Mouse (Mus musculus) left cerebral cortex, postnatal 14 days (tissue): ENCODE results near the gene Vnn3. TPM values are rescaled to one million over a fixed set of nuclear protein-coding genes. Genes with fewer than 3 reads are reported as not detected.

Experiments used
- DNase-seq, 2 experiments: peaks; one replicate each; pipeline ENCODE4 v3.0.0; 2021 to 2022; ENCODE audit warnings: low spot score in 2 of 2, mixed read lengths in 1 of 2
- intact Hi-C: fragments of 180-260 bp; cut with DNase I; formaldehyde crosslinking; loops from one replicate; pipeline ENCODE4 v1.15.1; 2025
- long read RNA-seq, 2 experiments: library from polyadenylated mRNA; stranded (forward); transcript quantifications; one replicate each; pipeline ENCODE4 v2.0.0; 2021
- total RNA-seq, 2 experiments: library from RNA; stranded (reverse); gene quantifications; 2 replicates each; pipeline ENCODE4 v1.2.3; 2021

Vnn3 gene
- total RNA-seq: under 1 TPM in 1 of 2 experiments, not detected in 1; 0.19 TPM
- long read RNA-seq, experiment 1: 0 reads
- long read RNA-seq, experiment 2: 0 reads

DNA sequence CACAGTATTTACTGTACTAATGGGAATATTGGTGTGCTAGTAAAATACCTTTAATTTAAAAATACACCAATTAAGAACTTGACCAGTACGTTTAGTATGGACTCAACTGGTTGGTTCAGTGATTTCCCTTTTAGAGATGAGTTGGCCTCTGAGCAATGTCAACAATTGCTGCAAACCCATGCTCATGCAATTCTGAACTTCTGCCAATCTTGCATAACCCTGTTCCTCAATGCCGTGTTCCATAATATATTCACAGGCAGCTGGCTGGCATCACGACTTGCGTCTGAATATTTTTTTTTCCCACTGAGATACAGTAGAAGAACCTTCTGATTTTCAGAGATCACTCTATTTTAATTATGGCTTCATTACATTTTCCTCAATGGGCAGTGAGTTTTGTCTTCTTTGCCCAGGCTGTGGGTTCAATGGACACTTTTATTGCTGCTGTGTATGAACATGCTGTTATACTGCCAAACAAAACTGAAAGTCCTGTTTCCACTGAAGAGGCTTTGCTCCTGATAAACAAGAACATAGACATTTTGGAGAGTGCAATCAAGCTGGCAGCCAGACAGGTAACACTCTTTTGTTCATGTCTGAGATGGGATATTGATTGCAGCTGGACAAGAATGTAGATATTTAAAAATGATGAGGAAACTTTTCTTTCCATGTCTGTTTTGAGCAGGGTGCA, at the start of gene Vnn3:
Gene Vnn3 (plus strand): TSS at position 235 of the 685 bp plus-strand sequence.
- no peak for DNase-seq
- intact Hi-C loops: no loop called here

GRCm38 (mm10) chr10:23802911-23803310, 48.4 kb upstream of the Vnn3 start:
- intact Hi-C loops: no loop called here
- DNase-seq: no peak

DNA sequence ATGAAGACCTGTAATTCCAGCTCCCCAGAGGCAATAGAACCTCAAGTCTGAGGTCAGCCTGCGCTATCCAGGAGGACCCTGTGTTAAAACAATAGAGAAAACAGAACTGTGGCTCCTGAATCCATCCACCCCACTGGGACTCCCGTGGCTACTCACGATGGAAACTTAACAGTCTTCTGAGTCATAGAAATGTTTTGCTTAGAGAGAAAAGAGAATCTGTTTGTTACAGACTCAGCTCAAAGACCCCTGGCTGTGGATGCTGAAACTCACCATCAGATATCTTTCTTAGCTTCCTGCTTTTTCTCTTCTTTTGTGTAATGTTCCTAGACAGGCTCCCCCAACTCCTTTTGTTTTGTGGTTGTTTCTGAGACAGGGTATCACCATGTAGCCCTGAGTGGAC, 46.6 kb upstream of the Vnn3 start:
- intact Hi-C loops: no loop called here

GRCm38 (mm10) chr10:23806201-23806600, 45.1 kb upstream of the Vnn3 start:
- no peak for DNase-seq
- intact Hi-C loops: no loop called here

More for the DNA sequence above, 46.6 kb upstream of the Vnn3 start:
- no peak for DNase-seq

DNA sequence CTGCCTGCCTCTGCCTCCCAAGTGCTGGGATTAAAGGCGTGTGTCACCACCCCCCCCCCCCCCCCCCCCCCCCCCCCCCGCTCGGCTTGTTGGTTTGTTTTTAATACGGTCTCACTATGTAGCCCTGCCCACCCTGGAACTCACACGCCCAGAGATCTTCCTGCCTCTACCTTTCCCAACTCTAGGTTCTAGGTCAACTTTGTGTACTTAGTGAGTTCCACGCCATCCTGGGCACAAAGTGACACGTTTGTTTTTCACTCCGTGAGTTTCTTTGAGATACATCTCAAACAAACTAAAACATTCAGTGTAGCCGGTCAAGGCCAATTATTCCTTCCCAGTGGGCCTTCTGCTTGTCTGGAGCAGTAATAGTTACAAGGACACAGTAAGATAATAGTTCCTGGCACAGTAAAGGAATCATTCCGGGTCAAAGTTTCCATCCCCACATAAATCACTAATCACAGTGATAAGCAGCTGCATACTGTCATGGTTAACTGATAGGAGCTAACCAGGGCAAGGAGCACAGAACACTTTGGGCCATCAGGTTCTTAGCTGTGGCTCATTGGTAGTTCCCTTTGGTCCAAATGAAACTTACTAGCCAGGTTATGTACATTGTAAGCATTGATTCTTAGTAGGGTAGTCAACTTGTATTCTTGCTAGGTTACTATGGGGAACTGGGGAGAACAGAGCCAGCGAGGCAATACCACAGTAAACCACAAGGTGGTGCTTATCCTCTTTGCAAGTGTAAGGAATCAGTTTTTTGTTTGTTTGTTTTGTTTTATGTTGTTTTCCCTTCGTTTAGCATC, 39.4 kb upstream of the Vnn3 start:
- intact Hi-C loops: loop anchor here (10.0 kb wide), 2 partner anchors 173 to 493 kb away; partner anchors contain the start of gene Taar6

GRCm38 (mm10) chr10:23812438-23812759, 38.9 kb upstream of the Vnn3 start:
- intact Hi-C loops: loop anchor here (10.0 kb wide), 2 partner anchors 172 to 492 kb away; partner anchors contain the start of gene Taar6
- DNase-seq: no peak

More for the DNA sequence above, 39.4 kb upstream of the Vnn3 start:
- DNase-seq: peak; percentile 63 to 80

DNA sequence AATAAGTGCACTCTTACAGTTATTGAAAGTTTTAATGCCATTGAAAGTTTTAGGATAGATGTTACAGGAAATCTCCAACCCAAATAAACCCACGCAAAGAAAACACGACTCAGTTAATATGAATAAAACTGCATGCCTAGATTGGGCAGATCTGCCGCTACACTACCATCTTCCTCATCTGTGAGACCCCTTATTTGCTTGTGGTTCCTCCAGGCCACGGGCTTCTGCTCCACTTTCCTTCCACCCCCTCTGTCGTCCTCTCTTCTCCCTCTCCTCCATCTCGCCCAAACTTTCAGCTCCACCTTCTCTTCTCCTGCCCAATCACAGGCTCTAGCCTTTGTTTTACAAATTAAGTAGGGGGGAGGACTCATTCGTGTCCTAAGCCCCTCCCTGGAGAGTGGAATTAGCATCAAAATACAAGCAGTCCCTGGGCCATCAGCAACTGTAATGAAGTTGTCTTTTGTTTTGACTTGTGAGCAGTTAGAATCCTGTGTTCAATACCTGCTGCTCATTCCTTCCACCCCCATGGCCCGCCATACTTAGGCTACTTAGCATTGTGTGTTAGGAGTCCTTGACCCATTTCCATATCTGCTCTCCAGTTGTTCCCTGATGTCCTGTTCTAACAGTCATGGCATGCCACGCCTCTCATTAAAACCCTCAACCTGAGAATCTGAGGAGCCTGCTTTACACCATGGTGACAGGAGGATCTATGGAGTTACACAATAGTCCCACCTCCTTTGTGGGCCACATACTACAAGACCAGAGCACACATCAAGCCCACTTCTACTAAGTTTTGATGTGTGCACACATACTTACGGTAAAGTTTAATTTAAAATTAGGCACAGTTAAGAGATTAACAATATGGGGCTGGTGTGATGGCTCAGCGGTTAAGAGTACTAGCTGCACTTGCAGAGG, 38.2 kb upstream of the Vnn3 start:
- intact Hi-C loops: loop anchor here (10.0 kb wide), 2 partner anchors 172 to 492 kb away; partner anchors contain the start of gene Taar6
- no peak for DNase-seq

GRCm38 (mm10) chr10:23815168-23815567, 36.1 kb upstream of the Vnn3 start:
- peak; percentile 86 to 91 for DNase-seq
- intact Hi-C loops: loop anchor here (2.0 to 10.0 kb wide), 3 partner anchors 170 to 490 kb away; partner anchors contain the start of gene Taar6

DNA sequence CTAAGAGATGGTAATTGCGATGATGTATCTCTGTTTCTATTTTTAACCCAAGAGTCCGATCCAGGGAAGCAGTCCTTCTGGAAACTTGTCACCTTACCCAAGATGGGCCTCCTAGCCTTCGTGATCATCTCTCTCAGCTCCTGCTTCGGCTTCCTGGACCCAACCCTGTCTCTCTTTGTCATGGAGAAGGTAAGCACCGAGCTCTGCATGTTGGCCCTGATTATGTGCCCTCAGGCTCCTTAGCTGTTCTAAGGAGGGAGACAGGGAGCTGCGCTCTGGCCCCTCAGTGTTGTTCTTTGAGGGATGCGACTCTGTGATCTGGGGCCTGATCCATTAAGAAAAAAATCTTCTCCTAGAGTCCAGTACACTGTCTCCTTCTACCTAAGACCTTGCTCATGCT, 35.0 kb upstream of the Vnn3 start:
- DNase-seq: no peak
- intact Hi-C loops: loop anchor here (10.0 kb wide), 2 partner anchors 169 to 489 kb away; partner anchors contain the start of gene Taar6

- no peak for DNase-seq
- intact Hi-C loops: no loop called here
These were observed 24.7 kb upstream of the Vnn3 start for GRCm38 (mm10) chr10:23826516-23826915.

DNA sequence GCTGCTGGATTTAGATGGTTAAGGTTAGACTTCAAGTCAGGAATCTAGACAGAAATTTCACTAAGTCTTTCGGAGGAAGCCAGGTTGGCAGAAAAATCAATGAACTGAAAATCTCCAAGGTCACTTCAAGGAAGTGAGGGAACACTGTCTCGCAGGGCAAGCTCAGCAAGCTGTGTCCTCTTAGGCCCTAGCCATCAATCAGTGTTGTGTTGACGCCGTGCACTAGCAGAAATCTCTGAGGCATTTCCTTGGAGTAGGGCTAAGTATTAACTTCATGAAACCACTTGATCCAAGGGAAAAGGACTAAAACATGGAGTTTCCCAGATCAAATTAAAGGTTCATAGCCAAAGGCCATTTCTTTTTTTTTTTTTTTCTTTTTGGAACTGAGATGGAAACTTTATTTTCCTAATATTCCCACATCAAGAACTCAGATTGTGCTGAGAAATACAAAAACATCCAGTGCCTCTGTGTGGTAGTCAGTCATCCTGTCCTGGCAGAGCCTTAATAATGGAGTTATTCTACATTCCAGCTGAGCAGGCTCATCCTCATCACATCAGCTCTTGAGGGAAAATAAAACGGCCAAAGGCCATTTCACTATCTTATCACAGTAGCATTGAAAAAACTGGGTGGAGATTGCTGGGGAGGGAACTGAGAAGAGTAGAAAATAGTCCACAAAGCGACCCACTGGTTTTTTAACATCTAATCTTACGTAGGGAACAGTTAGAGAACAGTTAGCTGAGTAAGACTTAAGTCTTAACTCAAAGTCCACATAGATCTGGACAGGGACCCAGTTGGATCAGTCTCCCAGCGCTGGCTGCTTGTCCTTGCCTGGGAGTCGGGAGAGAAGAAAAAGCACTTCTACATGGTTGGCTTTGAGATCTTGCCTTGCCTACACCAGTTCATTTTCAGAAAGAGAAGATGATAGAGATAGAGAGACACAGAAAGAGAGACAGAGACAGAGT, 15.0 kb upstream of the Vnn3 start:
- DNase-seq: no peak
- intact Hi-C loops: no loop called here

DNA sequence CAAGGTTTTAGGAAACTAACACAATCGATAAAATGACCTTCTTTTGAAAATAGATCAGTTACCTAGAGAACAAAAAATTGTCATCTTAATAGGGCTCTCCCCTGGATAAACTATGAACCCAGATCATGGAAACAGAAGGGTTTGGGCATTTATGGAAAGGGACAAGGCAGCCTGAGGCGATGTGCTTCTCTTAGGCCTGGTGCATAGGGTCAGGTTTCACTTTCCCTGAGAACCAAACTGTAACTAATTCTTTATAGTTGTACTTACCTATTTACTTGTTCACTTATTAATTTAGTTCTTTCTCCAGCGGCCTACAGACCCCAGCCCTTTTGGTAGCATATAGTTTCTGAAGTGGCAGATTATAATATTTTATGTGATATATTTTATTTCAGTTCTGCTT, 14.1 kb upstream of the Vnn3 start:
- no peak for DNase-seq
- intact Hi-C loops: no loop called here

- intact Hi-C loops: no loop called here
- no peak for DNase-seq
These were observed 12.4 kb upstream of the Vnn3 start for GRCm38 (mm10) chr10:23838910-23839309.

DNA sequence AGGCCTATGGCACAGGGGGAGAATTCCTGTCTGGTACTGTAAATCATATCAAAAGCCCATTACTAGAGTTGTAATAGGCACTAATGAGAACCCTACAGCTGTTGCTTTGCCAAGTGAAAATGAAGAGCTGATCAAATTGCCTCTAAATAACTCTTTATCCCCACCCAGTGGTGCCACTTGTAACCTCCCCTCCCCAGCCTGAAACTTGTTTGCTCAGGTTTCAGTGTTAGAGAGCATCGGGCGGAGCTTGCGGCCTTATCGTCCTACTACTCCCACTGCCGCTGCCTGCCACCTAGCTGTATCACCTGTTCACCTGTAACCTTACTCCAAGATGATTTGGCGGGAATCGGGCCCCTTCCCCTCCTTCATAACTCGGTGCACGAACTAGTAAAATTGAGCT, 11.9 kb upstream of the Vnn3 start:
- no peak for DNase-seq
- intact Hi-C loops: no loop called here

DNA sequence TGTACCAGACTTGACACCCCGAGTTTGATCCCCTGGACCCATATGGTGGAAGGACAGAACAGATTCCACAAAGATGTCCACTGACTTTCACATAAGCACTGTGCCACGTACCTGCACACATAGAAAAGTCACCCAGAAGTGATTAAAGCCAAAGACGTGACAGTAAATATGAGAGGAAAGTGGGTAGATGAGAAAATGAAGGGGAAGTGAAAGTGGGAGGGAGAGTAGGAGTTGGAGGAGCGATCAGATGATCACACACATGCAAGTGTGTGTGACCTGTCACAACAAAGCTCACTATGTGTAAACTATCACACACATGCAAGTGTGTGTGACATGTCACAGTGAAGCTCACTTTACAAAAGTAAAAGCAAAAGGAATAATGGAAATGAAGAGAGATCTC, 10.8 kb upstream of the Vnn3 start:
- intact Hi-C loops: no loop called here
- no peak for DNase-seq

DNA sequence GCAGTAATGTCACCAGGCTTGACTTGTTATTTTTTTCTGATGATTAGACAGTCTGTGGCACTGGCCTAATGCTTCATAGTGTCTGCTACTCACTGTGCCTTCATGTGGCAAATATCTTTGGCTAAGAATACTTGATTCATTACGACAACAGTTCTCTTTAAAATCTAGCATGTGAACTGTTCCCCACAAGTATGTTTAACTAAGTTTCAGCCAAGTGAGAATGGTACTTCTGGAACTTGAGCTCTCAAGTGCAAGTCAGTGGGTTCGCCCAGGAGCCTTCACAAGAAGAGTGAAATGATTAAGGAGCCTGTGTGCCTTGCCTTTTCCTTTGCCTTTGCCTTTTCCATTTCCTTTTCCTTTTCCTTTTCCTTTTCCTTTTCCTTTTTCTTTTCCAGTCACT, 834 bp downstream of the Vnn3 start:
- DNase-seq: no peak
- intact Hi-C loops: no loop called here

GRCm38 (mm10) chr10:23864362-23865312, 13.4 kb downstream of the Vnn3 start:
- DNase-seq: no peak
- intact Hi-C loops: no loop called here
